Mouse (Mus musculus): ENCODE results near the gene Robo2. TPM values are rescaled to one million over a fixed set of nuclear protein-coding genes. Genes with fewer than 3 reads are reported as not detected.

The Robo2 gene
- polyA plus RNA-seq, 1 experiment from 2014 or later, result 32.4 TPM

- WGBS, result 53% methylated on average over 1 of the region's 1 CpGs
- Histone ChIP-seq H3K4me3 (ENCODE audit: low read depth, low read length) (no peak overlapping the region), H3K4me1 (replicated peaks; ENCODE audit: control insufficient read depth, insufficient read depth, low read length) (no peaks in the 10 kb centered on the region), H3K9me3 (ENCODE audit: control insufficient read depth, low read length) (no peaks in the 10 kb centered on the region), H3K27ac (ENCODE audit: low read depth, low read length) (no peak overlapping the region), H3K36me3 (ENCODE audit: control insufficient read depth, insufficient read depth, low read length) (no peaks in the 10 kb centered on the region), H3K4me2 (no peak overlapping the region), H3K9ac (ENCODE audit: low read depth, low read length) (no peak overlapping the region), H3K27me3 (replicated peaks; ENCODE audit: control insufficient read depth, insufficient read depth, low read length) (no peaks in the 10 kb centered on the region)
- DNase-seq (ENCODE audit: low spot score) (no peak), ATAC-seq (replicated peaks; ENCODE audit: low FRiP score) (no peak)
These were observed 471.4 kb downstream of the Robo2 start for GRCm38 (mm10) chr16:73940211-73940541.

GRCm38 (mm10) chr16:73939423-73940210 is 472.0 kb downstream of the Robo2 start:
- Histone ChIP-seq H3K9me3 (ENCODE audit: control insufficient read depth, low read length) (no peaks in the 10 kb centered on the region), H3K27me3 (replicated peaks; ENCODE audit: control insufficient read depth, insufficient read depth, low read length) (no peaks in the 10 kb centered on the region), H3K4me2 (no peak overlapping the region), H3K4me1 (replicated peaks; ENCODE audit: control insufficient read depth, insufficient read depth, low read length) (no peaks in the 10 kb centered on the region), H3K27ac (ENCODE audit: low read depth, low read length) (no peak overlapping the region), H3K4me3 (ENCODE audit: low read depth, low read length) (no peak overlapping the region), H3K9ac (ENCODE audit: low read depth, low read length) (no peak overlapping the region), H3K36me3 (ENCODE audit: control insufficient read depth, insufficient read depth, low read length) (no peaks in the 10 kb centered on the region)
- ATAC-seq (replicated peaks; ENCODE audit: low FRiP score), result no peak
- 85% methylated on average over 5 of the region's 5 CpGs for WGBS
- DNase-seq (ENCODE audit: low spot score), result no peak

DNA sequence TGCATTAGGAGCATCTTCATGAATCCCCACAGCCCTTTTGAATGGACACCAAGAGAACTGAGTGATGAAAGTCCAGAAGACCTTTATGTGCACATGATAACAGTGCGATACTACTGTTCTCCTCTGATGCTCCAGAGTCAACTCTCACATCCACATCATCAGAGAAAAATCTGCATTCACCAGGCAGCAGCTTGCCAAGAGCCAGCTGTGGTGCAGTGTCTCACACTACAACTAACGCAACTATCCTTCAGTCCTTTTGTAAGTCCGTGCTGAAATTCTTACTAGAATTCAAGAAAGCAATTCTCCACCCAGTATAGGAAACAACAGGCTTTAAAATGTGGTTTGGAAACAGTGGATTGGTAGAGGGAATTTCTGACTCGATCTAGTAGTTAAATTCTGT is 481.3 kb downstream of the Robo2 start:
- Histone ChIP-seq H3K4me1 (replicated peaks; ENCODE audit: control insufficient read depth, insufficient read depth, low read length) (no peaks in the 10 kb centered on the region), H3K27ac (ENCODE audit: low read depth, low read length) (no peak overlapping the region), H3K4me2 (no peak overlapping the region), H3K27me3 (replicated peaks; ENCODE audit: control insufficient read depth, insufficient read depth, low read length) (no peaks in the 10 kb centered on the region), H3K9ac (ENCODE audit: low read depth, low read length) (no peak overlapping the region), H3K36me3 (ENCODE audit: control insufficient read depth, insufficient read depth, low read length) (no peaks in the 10 kb centered on the region), H3K4me3 (ENCODE audit: low read depth, low read length) (no peak overlapping the region), H3K9me3 (ENCODE audit: control insufficient read depth, low read length) (no peaks in the 10 kb centered on the region)
- DNase-seq (ENCODE audit: low spot score), result no peak
- no peak for ATAC-seq (replicated peaks; ENCODE audit: low FRiP score)
- 82% methylated on average over 4 of the region's 4 CpGs for WGBS

- Histone ChIP-seq H3K4me1 (replicated peaks; ENCODE audit: control insufficient read depth, insufficient read depth, low read length) (no peaks in the 10 kb centered on the region), H3K4me3 (ENCODE audit: low read depth, low read length) (no peak overlapping the region), H3K9ac (ENCODE audit: low read depth, low read length) (no peak overlapping the region), H3K36me3 (ENCODE audit: control insufficient read depth, insufficient read depth, low read length) (no peaks in the 10 kb centered on the region), H3K4me2 (no peak overlapping the region), H3K9me3 (ENCODE audit: control insufficient read depth, low read length) (no peaks in the 10 kb centered on the region), H3K27ac (ENCODE audit: low read depth, low read length) (no peak overlapping the region), H3K27me3 (replicated peaks; ENCODE audit: control insufficient read depth, insufficient read depth, low read length) (no peaks in the 10 kb centered on the region)
- ATAC-seq (replicated peaks; ENCODE audit: low FRiP score) (no peak), DNase-seq (ENCODE audit: low spot score) (no peak)
- 86% methylated on average over 3 of the region's 3 CpGs for WGBS
These were observed 484.1 kb downstream of the Robo2 start for GRCm38 (mm10) chr16:73927481-73927880.

- no peak overlapping the region for H3K4me3 ChIP-seq (ENCODE audit: low read depth, low read length)
- 83% methylated on average over 4 of the region's 4 CpGs for WGBS
- no peaks in the 10 kb centered on the region for H3K36me3 ChIP-seq (ENCODE audit: control insufficient read depth, insufficient read depth, low read length)
- no peak overlapping the region for H3K9ac ChIP-seq (ENCODE audit: low read depth, low read length)
- no peaks in the 10 kb centered on the region for H3K4me1 ChIP-seq (replicated peaks; ENCODE audit: control insufficient read depth, insufficient read depth, low read length)
- ATAC-seq (replicated peaks; ENCODE audit: low FRiP score) (no peak), DNase-seq (ENCODE audit: low spot score) (no peak)
- no peaks in the 10 kb centered on the region for H3K9me3 ChIP-seq (ENCODE audit: control insufficient read depth, low read length)
- H3K4me2 ChIP-seq, result no peak overlapping the region
- no peak overlapping the region for H3K27ac ChIP-seq (ENCODE audit: low read depth, low read length)
- no peaks in the 10 kb centered on the region for H3K27me3 ChIP-seq (replicated peaks; ENCODE audit: control insufficient read depth, insufficient read depth, low read length)
These were observed 496.2 kb downstream of the Robo2 start for GRCm38 (mm10) chr16:73915425-73915824.

DNA sequence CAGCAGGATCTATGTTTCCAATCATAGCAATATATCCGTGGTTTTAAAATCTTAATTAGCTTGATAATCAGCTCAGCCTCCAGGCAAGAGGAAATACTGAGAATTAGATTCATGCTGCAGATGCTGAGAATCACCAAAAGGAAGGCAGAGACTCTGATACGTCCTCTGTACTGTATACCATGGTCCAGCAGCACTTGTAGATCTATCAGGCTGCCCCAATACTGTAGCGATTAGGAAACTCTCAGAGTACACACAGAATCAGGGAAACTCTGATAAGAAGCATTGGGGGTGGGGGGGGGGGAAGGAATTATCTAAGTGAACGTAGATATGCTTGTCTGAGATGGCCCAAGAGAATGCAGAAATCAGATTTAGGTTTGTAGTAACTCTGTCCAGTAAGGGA is 496.7 kb downstream of the Robo2 start:
- Histone ChIP-seq H3K4me1 (replicated peaks; ENCODE audit: control insufficient read depth, insufficient read depth, low read length) (no peaks in the 10 kb centered on the region), H3K27me3 (replicated peaks; ENCODE audit: control insufficient read depth, insufficient read depth, low read length) (no peaks in the 10 kb centered on the region), H3K36me3 (ENCODE audit: control insufficient read depth, insufficient read depth, low read length) (no peaks in the 10 kb centered on the region), H3K4me3 (ENCODE audit: low read depth, low read length) (no peak overlapping the region), H3K4me2 (no peak overlapping the region), H3K9me3 (ENCODE audit: control insufficient read depth, low read length) (no peaks in the 10 kb centered on the region), H3K9ac (ENCODE audit: low read depth, low read length) (no peak overlapping the region), H3K27ac (ENCODE audit: low read depth, low read length) (no peak overlapping the region)
- 35% methylated on average over 4 of the region's 4 CpGs for WGBS
- ATAC-seq (replicated peaks; ENCODE audit: low FRiP score) (no peak), DNase-seq (ENCODE audit: low spot score) (no peak)

DNA sequence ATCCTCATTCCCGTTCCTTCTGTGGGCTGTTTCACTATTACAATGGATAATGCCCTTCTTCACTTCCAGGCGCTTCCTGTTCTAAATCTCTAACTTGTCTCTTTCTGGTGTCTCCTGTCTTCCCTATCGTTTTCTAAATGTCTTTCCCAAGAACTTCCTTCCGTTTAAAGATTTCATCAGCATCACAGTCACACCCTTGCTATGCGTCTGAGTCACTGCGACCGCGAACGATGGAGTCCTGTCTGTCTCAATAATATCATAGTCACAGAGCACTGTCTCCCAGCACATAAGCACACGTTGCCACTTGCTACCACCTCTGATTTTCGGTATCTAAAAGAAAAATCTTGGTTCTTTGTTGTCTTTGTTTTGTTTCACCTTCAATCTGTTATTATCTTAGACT is 503.1 kb downstream of the Robo2 start:
- Histone ChIP-seq H3K9me3 (ENCODE audit: control insufficient read depth, low read length) (no peaks in the 10 kb centered on the region), H3K9ac (ENCODE audit: low read depth, low read length) (no peak overlapping the region), H3K4me1 (replicated peaks; ENCODE audit: control insufficient read depth, insufficient read depth, low read length) (no peaks in the 10 kb centered on the region), H3K4me3 (ENCODE audit: low read depth, low read length) (no peak overlapping the region), H3K27ac (ENCODE audit: low read depth, low read length) (no peak overlapping the region), H3K4me2 (no peak overlapping the region), H3K27me3 (replicated peaks; ENCODE audit: control insufficient read depth, insufficient read depth, low read length) (no peaks in the 10 kb centered on the region), H3K36me3 (ENCODE audit: control insufficient read depth, insufficient read depth, low read length) (no peaks in the 10 kb centered on the region)
- no peak for ATAC-seq (replicated peaks; ENCODE audit: low FRiP score)
- DNase-seq (ENCODE audit: low spot score), result no peak
- 78% methylated on average over 11 of the region's 11 CpGs for WGBS

GRCm38 (mm10) chr16:73896856-73897255 is 514.8 kb downstream of the Robo2 start:
- no peaks in the 10 kb centered on the region for H3K9me3 ChIP-seq (ENCODE audit: control insufficient read depth, low read length)
- no peak for ATAC-seq (replicated peaks; ENCODE audit: low FRiP score)
- WGBS, result 91% methylated on average over 11 of the region's 11 CpGs
- H3K4me1 ChIP-seq (replicated peaks; ENCODE audit: control insufficient read depth, insufficient read depth, low read length), result no peaks in the 10 kb centered on the region
- H3K9ac ChIP-seq (ENCODE audit: low read depth, low read length), result no peak overlapping the region
- no peaks in the 10 kb centered on the region for H3K36me3 ChIP-seq (ENCODE audit: control insufficient read depth, insufficient read depth, low read length)
- H3K27me3 ChIP-seq (replicated peaks; ENCODE audit: control insufficient read depth, insufficient read depth, low read length), result no peaks in the 10 kb centered on the region
- no peak for DNase-seq (ENCODE audit: low spot score)
- no peak overlapping the region for H3K4me2 ChIP-seq
- no peak overlapping the region for H3K27ac ChIP-seq (ENCODE audit: low read depth, low read length)
- H3K4me3 ChIP-seq (ENCODE audit: low read depth, low read length), result no peak overlapping the region

DNA sequence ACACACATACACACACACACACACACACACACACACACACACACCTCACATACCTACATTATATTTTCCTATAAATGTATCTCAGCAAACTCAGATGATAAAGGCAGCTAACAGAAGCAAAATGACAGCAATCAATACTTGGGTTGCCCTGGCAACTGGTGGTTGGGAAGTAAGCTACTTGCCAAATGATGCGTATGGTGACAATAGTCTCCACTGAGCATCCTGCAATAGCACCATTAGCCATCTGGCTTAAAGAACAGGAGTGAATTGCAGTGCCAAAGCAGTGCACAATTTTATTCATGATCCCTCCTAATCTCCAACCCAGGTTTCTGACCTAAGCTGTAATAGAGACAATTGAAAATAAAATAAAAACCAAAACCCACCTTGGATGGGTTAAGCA is 529.7 kb downstream of the Robo2 start:
- Histone ChIP-seq H3K27ac (ENCODE audit: low read depth, low read length) (no peak overlapping the region), H3K36me3 (ENCODE audit: control insufficient read depth, insufficient read depth, low read length) (no peaks in the 10 kb centered on the region), H3K4me3 (ENCODE audit: low read depth, low read length) (no peak overlapping the region), H3K9ac (ENCODE audit: low read depth, low read length) (no peak overlapping the region), H3K27me3 (replicated peaks; ENCODE audit: control insufficient read depth, insufficient read depth, low read length) (no peaks in the 10 kb centered on the region), H3K9me3 (ENCODE audit: control insufficient read depth, low read length) (no peaks in the 10 kb centered on the region), H3K4me2 (no peak overlapping the region), H3K4me1 (replicated peaks; ENCODE audit: control insufficient read depth, insufficient read depth, low read length) (no peaks in the 10 kb centered on the region)
- DNase-seq (ENCODE audit: low spot score) (no peak), ATAC-seq (replicated peaks; ENCODE audit: low FRiP score) (no peak)
- 85% methylated on average over 1 of the region's 1 CpGs for WGBS

Data from liver, embryonic 11.5 days (tissue).